Mouse (Mus musculus): ENCODE results near the gene Rps16. TPM values are rescaled to one million over a fixed set of nuclear protein-coding genes. Genes with fewer than 3 reads are reported as not detected.

The Rps16 gene
- polyA plus RNA-seq (2015; fragmentation: Nextera tagmentation; extraction: Ambion mirVana): 531 and 598 TPM in 2 replicates

DNA sequence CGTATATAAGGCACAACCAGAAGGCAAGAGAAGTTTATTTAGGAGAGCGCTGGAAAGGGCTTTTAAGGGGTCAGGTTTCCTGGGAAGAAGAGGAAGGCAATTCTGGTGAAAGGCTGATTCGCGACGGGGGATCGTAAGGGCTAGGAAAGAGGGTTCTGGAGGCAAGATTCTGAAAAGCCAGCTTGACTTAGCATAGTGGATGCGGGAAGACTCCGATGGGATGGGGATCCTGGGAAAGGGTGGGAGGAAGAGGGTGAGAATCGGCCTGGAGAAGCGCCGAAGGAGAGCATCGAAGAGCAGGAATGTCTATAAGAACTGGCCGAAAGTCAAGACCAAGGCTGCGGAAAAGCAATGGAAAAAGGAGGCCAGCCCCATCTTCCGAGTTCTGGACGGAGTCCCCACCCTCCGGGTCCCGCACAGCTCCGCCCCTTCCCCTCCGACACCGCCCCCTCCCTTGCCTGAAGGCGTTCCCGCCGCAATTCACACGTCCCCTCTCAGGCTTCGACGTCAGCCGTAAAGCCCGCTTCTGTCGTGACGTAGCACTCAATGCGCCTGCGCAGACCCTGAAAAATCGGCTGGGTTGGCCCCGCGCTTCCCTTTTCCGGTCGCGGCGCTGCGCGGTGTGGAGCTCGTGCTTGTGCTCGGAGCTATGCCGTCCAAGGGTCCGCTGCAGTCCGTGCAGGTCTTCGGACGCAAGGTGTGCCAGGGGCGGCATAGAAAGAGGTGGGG is at the start of gene Rps16:
Gene Rps16, plus strand, starts transcription at position 498 of the 729 bp plus-strand sequence.
- Histone ChIP-seq H3K9ac (ENCODE audit: low read depth, low read length) (peak within 1 kb of the TSS; percentile 95), H3K36me3 (ENCODE audit: control insufficient read depth, insufficient read depth) (peaks cover 25% of the 10 kb centered on the region), H3K4me1 (ENCODE audit: control insufficient read depth, low read depth, low read length) (peaks cover 27% of the 10 kb centered on the region), H3K27ac (ENCODE audit: low read length) (peak within 1 kb of the TSS; percentile 73), H3K9me3 (replicated peaks; ENCODE audit: control insufficient read depth, low read length) (no peaks in the 10 kb centered on the region), H3K27me3 (ENCODE audit: control insufficient read depth, insufficient read depth, low read depth, low read length) (no peaks in the 10 kb centered on the region), H3K4me3 (ENCODE audit: low read depth, low read length) (peak within 1 kb of the TSS; percentile 89), H3K4me2 (ENCODE audit: low read depth, low read length) (peak within 1 kb of the TSS; percentile 87)
- ATAC-seq (ENCODE audit: low read depth): peak; percentile 94
- 2% methylated on average over 50 of the region's 50 CpGs for WGBS (ENCODE audit: insufficient replicate concordance)

DNA sequence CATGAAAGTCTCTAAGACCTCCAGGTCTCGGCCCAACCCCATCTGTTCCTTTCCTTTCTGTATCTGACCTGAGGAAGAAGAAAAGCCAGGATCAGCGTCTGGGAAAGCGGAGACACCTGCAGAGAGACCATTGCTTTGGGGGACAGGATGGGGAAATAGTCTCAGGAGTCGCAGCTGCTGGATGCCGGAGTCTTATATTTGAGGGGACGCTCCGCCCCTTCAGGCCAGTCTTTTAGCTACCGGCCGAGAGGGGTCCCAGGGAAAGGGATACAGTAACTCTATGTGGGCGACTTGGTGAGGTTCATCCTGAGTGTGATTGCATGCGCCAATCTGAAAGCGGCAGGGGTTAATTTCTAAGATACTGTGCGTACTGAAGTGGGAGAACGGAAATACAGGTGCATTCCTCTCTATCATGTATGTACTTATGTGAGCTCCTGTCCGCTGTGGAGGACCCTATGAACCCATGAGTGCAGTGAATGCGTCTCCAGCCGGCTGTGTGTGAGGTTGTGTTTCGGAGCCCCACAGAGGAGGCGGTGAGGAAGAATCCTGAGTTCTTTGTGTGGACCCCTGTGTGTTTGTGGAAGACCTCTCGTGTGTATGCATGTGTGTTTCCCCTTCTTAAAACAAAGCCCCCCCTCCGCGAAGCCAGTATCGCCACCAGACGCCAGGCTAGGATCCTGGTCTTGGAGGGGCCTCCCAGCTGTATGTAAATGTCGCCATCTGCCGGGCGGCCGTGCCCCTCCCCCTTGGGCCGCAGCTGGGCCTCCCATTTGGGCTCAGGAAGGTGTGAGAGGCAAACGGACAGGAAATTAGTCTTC is 48.6 kb upstream of the Rps16 start, which contains the start of gene Dll3:
Gene Dll3, minus strand, starts transcription at position 623 of the 818 bp plus-strand sequence.
- WGBS (ENCODE audit: insufficient replicate concordance): 3% methylated on average over 30 of the region's 30 CpGs
- H3K4me2 ChIP-seq (ENCODE audit: low read depth, low read length): peak within 1 kb of the TSS; percentile 6
- no peak within 1 kb of the TSS for H3K9ac ChIP-seq (ENCODE audit: low read depth, low read length)
- no peak within 1 kb of the TSS for H3K27ac ChIP-seq (ENCODE audit: low read length)
- H3K9me3 ChIP-seq (replicated peaks; ENCODE audit: control insufficient read depth, low read length): no peaks in the 10 kb centered on the region
- H3K4me1 ChIP-seq (ENCODE audit: control insufficient read depth, low read depth, low read length): peaks cover 4% of the 10 kb centered on the region
- 0 out of 2 replicates have a peak, but pooled peaks have one; percentile 27 for ATAC-seq (ENCODE audit: low read depth)
- 0 out of 2 replicates have a peak within 1 kb of the TSS, but pooled peaks have one; percentile 3 for H3K4me3 ChIP-seq (ENCODE audit: low read depth, low read length)
- H3K36me3 ChIP-seq (ENCODE audit: control insufficient read depth, insufficient read depth): peaks cover 11% of the 10 kb centered on the region
- peaks cover 43% of the 10 kb centered on the region for H3K27me3 ChIP-seq (ENCODE audit: control insufficient read depth, insufficient read depth, low read depth, low read length)

DNA sequence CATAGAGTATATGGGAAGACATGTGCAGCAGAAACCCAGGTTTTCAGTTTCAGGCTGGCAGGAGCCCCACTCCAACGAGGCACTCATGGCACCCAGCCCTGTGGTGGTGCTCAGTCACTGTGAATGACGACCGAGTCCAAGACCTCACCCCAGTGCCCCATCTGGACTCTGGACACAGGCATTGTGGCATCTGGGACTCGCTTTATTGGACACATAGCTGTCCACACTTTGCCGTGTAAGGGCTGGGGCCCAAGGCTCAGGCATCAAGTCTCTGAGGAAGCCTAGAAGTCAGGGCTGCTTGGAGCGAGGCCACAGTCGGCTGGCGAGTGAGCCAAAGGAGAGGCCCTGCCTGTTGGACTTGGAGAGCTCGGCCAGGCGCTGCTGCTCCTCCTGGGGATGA is 44.8 kb upstream of the Rps16 start:
- no peak for ATAC-seq (ENCODE audit: low read depth)

DNA sequence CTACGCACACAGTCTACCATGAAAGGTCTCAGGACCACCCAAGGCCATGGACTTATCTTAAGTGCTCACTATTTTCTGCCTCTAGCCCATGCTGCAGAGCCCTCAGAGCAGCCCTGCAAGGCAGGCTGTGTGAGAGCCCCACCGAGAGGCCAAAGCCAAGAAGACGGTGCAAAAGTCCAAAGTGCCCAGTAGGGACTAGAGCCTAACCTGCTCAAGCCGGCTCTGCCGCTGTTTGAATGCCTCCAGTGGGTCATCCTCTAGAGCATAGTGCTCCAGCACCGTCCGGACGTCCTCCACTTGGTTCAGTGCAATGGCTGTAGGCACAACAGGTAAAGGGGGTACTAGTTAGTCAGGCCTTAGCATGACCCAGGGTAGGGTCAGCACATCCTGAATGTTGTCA is 44.2 kb upstream of the Rps16 start:
- Histone ChIP-seq H3K9ac (ENCODE audit: low read depth, low read length) (no peak overlapping the region), H3K4me1 (ENCODE audit: control insufficient read depth, low read depth, low read length) (peaks cover 10% of the 10 kb centered on the region), H3K9me3 (replicated peaks; ENCODE audit: control insufficient read depth, low read length) (no peaks in the 10 kb centered on the region), H3K4me2 (ENCODE audit: low read depth, low read length) (no peak overlapping the region), H3K27me3 (ENCODE audit: control insufficient read depth, insufficient read depth, low read depth, low read length) (peaks cover 15% of the 10 kb centered on the region), H3K4me3 (ENCODE audit: low read depth, low read length) (no peak overlapping the region), H3K36me3 (ENCODE audit: control insufficient read depth, insufficient read depth) (peaks cover 30% of the 10 kb centered on the region), H3K27ac (ENCODE audit: low read length) (no peak overlapping the region)
- ATAC-seq (ENCODE audit: low read depth): no peak
- WGBS (ENCODE audit: insufficient replicate concordance): 87% methylated on average over 8 of the region's 8 CpGs

More for the DNA sequence above, 44.8 kb upstream of the Rps16 start:
- WGBS (ENCODE audit: insufficient replicate concordance): 75% methylated on average over 10 of the region's 10 CpGs
- H3K36me3 ChIP-seq (ENCODE audit: control insufficient read depth, insufficient read depth): peaks cover 30% of the 10 kb centered on the region
- no peak overlapping the region for H3K4me3 ChIP-seq (ENCODE audit: low read depth, low read length)
- H3K4me2 ChIP-seq (ENCODE audit: low read depth, low read length): no peak overlapping the region
- H3K9me3 ChIP-seq (replicated peaks; ENCODE audit: control insufficient read depth, low read length): no peaks in the 10 kb centered on the region
- H3K27ac ChIP-seq (ENCODE audit: low read length): no peak overlapping the region
- peaks cover 5% of the 10 kb centered on the region for H3K4me1 ChIP-seq (ENCODE audit: control insufficient read depth, low read depth, low read length)
- H3K9ac ChIP-seq (ENCODE audit: low read depth, low read length): no peak overlapping the region
- H3K27me3 ChIP-seq (ENCODE audit: control insufficient read depth, insufficient read depth, low read depth, low read length): peaks cover 21% of the 10 kb centered on the region

DNA sequence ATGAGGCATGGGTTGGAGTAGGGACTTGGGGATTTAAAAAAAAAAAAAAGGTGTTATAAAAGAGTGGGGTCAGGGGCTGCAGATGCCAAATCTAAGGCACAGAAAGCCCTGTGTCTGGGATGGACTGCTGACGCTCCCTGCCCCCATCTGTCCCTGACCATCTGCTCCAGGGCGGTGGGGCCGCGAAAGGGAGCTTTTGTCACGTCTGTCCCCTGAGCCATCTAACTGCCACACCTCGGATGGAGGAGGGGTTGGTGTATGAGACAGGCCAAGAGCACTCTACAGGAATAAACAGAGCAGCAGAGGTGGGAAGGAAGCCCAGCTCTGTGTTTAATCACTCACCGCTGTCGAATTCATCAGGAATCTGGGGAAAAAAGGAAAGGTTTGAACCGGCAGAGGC is 40.7 kb upstream of the Rps16 start:
- H3K4me2 ChIP-seq (ENCODE audit: low read depth, low read length): no peak overlapping the region
- 68% methylated on average over 9 of the region's 9 CpGs for WGBS (ENCODE audit: insufficient replicate concordance)

DNA sequence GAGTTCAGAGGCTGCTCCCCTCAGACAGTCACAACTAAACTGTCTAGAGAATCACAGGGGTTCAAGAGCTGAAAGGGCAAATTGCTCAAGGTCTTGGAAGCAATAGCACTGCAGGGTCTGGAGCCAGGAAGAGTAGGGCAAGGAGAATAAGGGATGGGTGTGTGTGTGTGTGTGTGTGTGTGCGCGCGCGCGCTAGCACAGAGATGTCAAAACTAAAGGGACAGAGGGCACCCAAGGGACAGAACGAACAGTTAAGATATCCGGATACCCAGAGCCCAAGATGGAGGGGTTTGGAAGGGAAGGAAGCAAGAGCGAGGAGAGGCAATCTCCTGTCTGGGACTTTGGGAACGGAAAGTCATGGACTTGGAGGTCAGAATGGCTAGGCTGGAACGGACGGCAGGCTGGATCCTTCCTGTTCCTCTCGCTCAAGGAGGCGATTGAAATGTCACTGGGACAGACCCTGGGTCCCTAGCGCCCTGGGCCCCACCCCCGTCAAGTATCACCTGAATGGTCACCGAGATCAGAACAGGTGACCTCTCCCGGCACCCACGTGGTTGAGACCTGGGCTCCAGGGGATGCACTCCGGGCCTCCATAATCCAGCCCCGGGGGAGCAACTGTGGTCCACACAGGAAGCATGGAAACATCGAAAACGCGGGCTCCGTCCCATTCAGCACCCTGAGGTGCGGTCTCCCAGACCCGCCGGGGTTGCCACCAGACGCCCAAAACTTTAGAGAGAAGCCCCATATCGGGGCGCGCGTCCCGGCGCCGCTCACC is 39.1 kb upstream of the Rps16 start:
- peak; percentile 23 for ATAC-seq (ENCODE audit: low read depth)
- H3K36me3 ChIP-seq (ENCODE audit: control insufficient read depth, insufficient read depth): peaks cover 41% of the 10 kb centered on the region
- WGBS (ENCODE audit: insufficient replicate concordance): 3% methylated on average over 32 of the region's 35 CpGs

More for the DNA sequence above, 40.7 kb upstream of the Rps16 start:
- no peaks in the 10 kb centered on the region for H3K9me3 ChIP-seq (replicated peaks; ENCODE audit: control insufficient read depth, low read length)
- H3K27me3 ChIP-seq (ENCODE audit: control insufficient read depth, insufficient read depth, low read depth, low read length): no peaks in the 10 kb centered on the region
- no peak overlapping the region for H3K9ac ChIP-seq (ENCODE audit: low read depth, low read length)
- H3K4me1 ChIP-seq (ENCODE audit: control insufficient read depth, low read depth, low read length): peaks cover 18% of the 10 kb centered on the region
- no peak overlapping the region for H3K27ac ChIP-seq (ENCODE audit: low read length)
- no peak for ATAC-seq (ENCODE audit: low read depth)
- H3K36me3 ChIP-seq (ENCODE audit: control insufficient read depth, insufficient read depth): peaks cover 31% of the 10 kb centered on the region
- H3K4me3 ChIP-seq (ENCODE audit: low read depth, low read length): no peak overlapping the region

DNA sequence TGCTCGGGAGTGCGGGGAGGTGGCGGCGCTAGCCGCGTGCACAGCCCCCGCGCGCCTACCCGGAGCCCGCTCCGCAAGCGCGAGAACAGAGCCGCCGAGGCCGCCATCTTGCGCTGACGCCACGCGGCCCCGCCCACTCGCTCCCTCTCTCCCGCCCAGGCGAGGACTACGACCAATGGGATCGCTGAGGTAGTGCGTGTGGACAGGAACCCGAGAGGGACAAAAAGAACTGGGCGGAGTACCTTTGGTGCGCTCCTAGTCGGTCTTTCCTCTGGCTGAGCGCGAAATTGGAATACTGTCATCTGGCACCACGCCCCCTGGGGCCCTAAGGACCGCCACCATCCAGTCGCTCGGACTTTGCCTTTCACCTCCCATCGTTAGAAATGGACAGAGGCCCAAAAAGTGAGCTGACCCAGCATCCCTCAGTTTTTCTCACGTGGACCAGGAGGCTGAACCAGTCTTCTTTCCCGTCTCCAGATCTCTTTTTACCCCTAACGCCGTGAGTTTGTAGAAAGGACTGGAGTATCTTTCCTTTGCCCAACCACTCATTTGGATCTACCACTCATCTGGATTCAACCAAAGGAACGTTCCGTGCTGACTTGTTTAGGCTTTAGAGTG is 38.4 kb upstream of the Rps16 start, which contains the start of gene Timm50:
Gene Timm50, minus strand, starts transcription at position 147 of the 618 bp plus-strand sequence.
- no peaks in the 10 kb centered on the region for H3K27me3 ChIP-seq (ENCODE audit: control insufficient read depth, insufficient read depth, low read depth, low read length)
- peaks cover 41% of the 10 kb centered on the region for H3K36me3 ChIP-seq (ENCODE audit: control insufficient read depth, insufficient read depth)
- H3K27ac ChIP-seq (ENCODE audit: low read length): peak within 1 kb of the TSS; percentile 63; the same call in 1 of the 2 replicates
- under 1% methylated on average over 44 of the region's 45 CpGs for WGBS (ENCODE audit: insufficient replicate concordance)
- H3K4me1 ChIP-seq (ENCODE audit: control insufficient read depth, low read depth, low read length): peaks cover 18% of the 10 kb centered on the region
- H3K9me3 ChIP-seq (replicated peaks; ENCODE audit: control insufficient read depth, low read length): no peaks in the 10 kb centered on the region
- peak within 1 kb of the TSS; percentile 90 for H3K4me2 ChIP-seq (ENCODE audit: low read depth, low read length)
- peak within 1 kb of the TSS; percentile 98 for H3K4me3 ChIP-seq (ENCODE audit: low read depth, low read length)
- ATAC-seq (ENCODE audit: low read depth): peak; percentile 99
- peak within 1 kb of the TSS; percentile 92 for H3K9ac ChIP-seq (ENCODE audit: low read depth, low read length)

More for the DNA sequence above, 39.1 kb upstream of the Rps16 start:
- Histone ChIP-seq H3K4me1 (ENCODE audit: control insufficient read depth, low read depth, low read length) (peaks cover 18% of the 10 kb centered on the region), H3K4me2 (ENCODE audit: low read depth, low read length) (peak overlapping the region; percentile 90), H3K9ac (ENCODE audit: low read depth, low read length) (peak overlapping the region; percentile 92), H3K9me3 (replicated peaks; ENCODE audit: control insufficient read depth, low read length) (no peaks in the 10 kb centered on the region), H3K27me3 (ENCODE audit: control insufficient read depth, insufficient read depth, low read depth, low read length) (no peaks in the 10 kb centered on the region), H3K27ac (ENCODE audit: low read length) (peak overlapping the region; percentile 63; the same call in 1 of the 2 replicates), H3K4me3 (ENCODE audit: low read depth, low read length) (peak overlapping the region; percentile 98)

DNA sequence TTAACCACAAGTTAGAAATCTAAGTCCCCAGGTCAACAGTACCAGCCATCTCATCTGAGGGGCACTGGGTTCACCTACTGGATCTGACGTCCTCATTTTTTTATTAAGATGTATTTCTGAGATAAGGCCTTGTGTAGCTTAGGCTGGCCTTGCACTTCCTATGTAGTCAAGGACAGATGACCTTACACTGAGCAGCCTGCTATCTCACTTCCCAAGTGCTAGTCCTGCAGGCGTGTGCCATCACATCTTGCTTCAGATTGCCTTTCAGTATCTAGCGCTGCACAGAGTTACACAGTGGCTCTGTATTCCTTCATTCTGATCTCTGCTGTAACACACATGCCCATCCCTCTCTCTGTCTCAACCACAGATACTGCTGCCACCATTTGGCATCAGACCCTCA is 32.4 kb upstream of the Rps16 start:
- Histone ChIP-seq H3K4me2 (ENCODE audit: low read depth, low read length) (no peak overlapping the region), H3K36me3 (ENCODE audit: control insufficient read depth, insufficient read depth) (peaks cover 68% of the 10 kb centered on the region), H3K4me3 (ENCODE audit: low read depth, low read length) (no peak overlapping the region), H3K9ac (ENCODE audit: low read depth, low read length) (no peak overlapping the region), H3K27me3 (ENCODE audit: control insufficient read depth, insufficient read depth, low read depth, low read length) (no peaks in the 10 kb centered on the region), H3K4me1 (ENCODE audit: control insufficient read depth, low read depth, low read length) (peaks cover 1% of the 10 kb centered on the region), H3K27ac (ENCODE audit: low read length) (no peak overlapping the region), H3K9me3 (replicated peaks; ENCODE audit: control insufficient read depth, low read length) (no peaks in the 10 kb centered on the region)
- WGBS (ENCODE audit: insufficient replicate concordance): 63% methylated on average over 3 of the region's 3 CpGs
- no peak for ATAC-seq (ENCODE audit: low read depth)
